Mouse (Mus musculus): ENCODE results near the gene Arrdc1. TPM values are rescaled to one million over a fixed set of nuclear protein-coding genes. Genes with fewer than 3 reads are reported as not detected.

Gene Arrdc1
- polyA plus RNA-seq, 1 experiment: 15.2 TPM

GRCm38 (mm10) chr2:24880686-24881085, 54.4 kb downstream of the Arrdc1 start:
- H3K4me3 ChIP-seq (ENCODE audit: insufficient read depth, low read length): no peak overlapping the region
- no peaks in the 10 kb centered on the region for H3K4me1 ChIP-seq (ENCODE audit: control insufficient read depth, insufficient read depth, low read length)
- TF ChIP-seq CTCF (IDR thresholded peaks at IDR 0.05; ENCODE audit: borderline replicate concordance, insufficient read depth, low read length) (no peak), POLR2A (IDR thresholded peaks at IDR 0.05; ENCODE audit: low read depth, low read length) (no peak)
- no peak overlapping the region for H3K27ac ChIP-seq (ENCODE audit: insufficient read depth, low read length)

Other genes with a start within 250 kb of the Arrdc1 start
- gene Cacna1b, start 172.1 kb downstream of the Arrdc1 start, polyA plus RNA-seq (2011; ENCODE audit: insufficient read length, low read depth, missing spikeins): 1.3 and 1.4 TPM in 2 replicates
- gene Ehmt1, start 15.6 kb downstream of the Arrdc1 start, polyA plus RNA-seq (2011; ENCODE audit: insufficient read length, low read depth, missing spikeins): 58.6 and 65.5 TPM in 2 replicates
- gene Zmynd19, start 14.5 kb upstream of the Arrdc1 start, polyA plus RNA-seq (2011; ENCODE audit: insufficient read length, low read depth, missing spikeins): 24.7 and 28.7 TPM in 2 replicates
- 12.5 and 14.8 TPM in 2 replicates for gene Dph7, start 27.1 kb upstream of the Arrdc1 start, polyA plus RNA-seq (2011; ENCODE audit: insufficient read length, low read depth, missing spikeins)
- 39.1 and 46.0 TPM in 2 replicates for gene Mrpl41, start 39.8 kb upstream of the Arrdc1 start, polyA plus RNA-seq (2011; ENCODE audit: insufficient read length, low read depth, missing spikeins)
- 8.5 and 10.4 TPM in 2 replicates for gene Pnpla7, start 40.8 kb upstream of the Arrdc1 start, polyA plus RNA-seq (2011; ENCODE audit: insufficient read length, low read depth, missing spikeins)
- 46.7 and 47.8 TPM in 2 replicates for gene Nsmf, start 119.1 kb upstream of the Arrdc1 start, polyA plus RNA-seq (2011; ENCODE audit: insufficient read length, low read depth, missing spikeins)
- not detected in 2 replicates for gene Entpd8, start 145.1 kb upstream of the Arrdc1 start, polyA plus RNA-seq (2011; ENCODE audit: insufficient read length, low read depth, missing spikeins)
- gene Noxa1, start 159.9 kb upstream of the Arrdc1 start, polyA plus RNA-seq (2011; ENCODE audit: insufficient read length, low read depth, missing spikeins): not detected in 2 replicates
- 1.7 and 3.2 TPM in 2 replicates for gene Nrarp, start 245.5 kb upstream of the Arrdc1 start, polyA plus RNA-seq (2011; ENCODE audit: insufficient read length, low read depth, missing spikeins)

Data from embryonic fibroblast, embryonic 13.5 days (primary cell).